In genomic region chr10:22159131-22159561, GRCm38 (mm10) we compare ENCODE assay signal across 11 mouse cellular contexts. TPM values are rescaled to one million over a fixed set of nuclear protein-coding genes. Genes with fewer than 3 reads are reported as not detected.
DNase-seq lines count a peak whose midpoint lies in the region; ATAC-seq and TF ChIP-seq lines count a peak whose summit lies in the region.
"Had no signal": no experiment of that assay in that cellular context is flagged by ENCODE, and none has a peak within 500 bp of the region (broad histone marks: within the 10 kb centered on the region; RNA-seq: fewer than 3 reads in every experiment).

No protein-coding gene starts in this region.

- no peak for TF ChIP-seq CTCF in gastrocnemius, adult 2 months (IDR thresholded peaks at IDR 0.05)

- peak overlapping the region; percentile 65; the same call in 1 of the 2 replicates for H3K4me3 ChIP-seq in gastrocnemius, adult 2 months
- peak overlapping the region; percentile 33 for H3K4me3 ChIP-seq in embryonic facial prominence, embryonic 14.5 days (ENCODE audit: low read depth, low read length)
- H3K4me3 ChIP-seq in liver, embryonic 15.5 days (replicated peaks): no peak overlapping the region

- H3K9ac ChIP-seq in embryonic facial prominence, embryonic 14.5 days (ENCODE audit: low read depth, low read length): no peak overlapping the region
- H3K9ac ChIP-seq in liver, embryonic 15.5 days: no peak overlapping the region

- peak overlapping the region; percentile 54 for H3K4me2 ChIP-seq in embryonic facial prominence, embryonic 14.5 days (ENCODE audit: low read depth, low read length)
- peak overlapping the region; percentile 27; the same call in 1 of the 2 replicates for H3K4me2 ChIP-seq in liver, embryonic 15.5 days

- no peaks in the 10 kb centered on the region for H3K9me3 ChIP-seq in embryonic facial prominence, embryonic 14.5 days (ENCODE audit: control insufficient read depth, low read length)
- H3K9me3 ChIP-seq in liver, embryonic 15.5 days (replicated peaks): no peaks in the 10 kb centered on the region

- under 1% methylated on average over 24 of the region's 24 CpGs for WGBS in embryonic facial prominence, embryonic 14.5 days
- WGBS in liver, embryonic 15.5 days (ENCODE audit: insufficient replicate concordance): 2% methylated on average over 24 of the region's 24 CpGs

- H3K36me3 ChIP-seq in embryonic facial prominence, embryonic 14.5 days (ENCODE audit: control insufficient read depth, insufficient read depth, low read length): no peaks in the 10 kb centered on the region
- H3K36me3 ChIP-seq in liver, embryonic 15.5 days (replicated peaks): no peaks in the 10 kb centered on the region

- H3K27ac ChIP-seq in gastrocnemius, adult 2 months: no peak overlapping the region
- H3K27ac ChIP-seq in embryonic facial prominence, embryonic 14.5 days (replicated peaks; ENCODE audit: low read depth, low read length): no peak overlapping the region
- H3K27ac ChIP-seq in liver, embryonic 15.5 days (replicated peaks): no peak overlapping the region

- DNase-seq in gastrocnemius, adult 2 months: no peak
- no peak for DNase-seq in gastrocnemius, postnatal 25 days
- peak; percentile 78 for DNase-seq in A20 (ENCODE audit: low read depth, low spot score)
- DNase-seq in embryonic facial prominence, embryonic 14.5 days (ENCODE audit: low spot score): no peak
- no peak for DNase-seq in spleen, postnatal 14 days (ENCODE audit: low spot score in 2 of 2)
- DNase-seq in spleen, postnatal 4 days (ENCODE audit: low spot score in 2 of 2): no peak
- DNase-seq: cerebellum, adult 9-11 months had no signal

- peaks cover 71% of the 10 kb centered on the region for H3K27me3 ChIP-seq in embryonic facial prominence, embryonic 14.5 days (replicated peaks; ENCODE audit: control insufficient read depth, insufficient read depth, low read length)
- H3K27me3 ChIP-seq in liver, embryonic 15.5 days: peaks cover 77% of the 10 kb centered on the region

- intact Hi-C loops in gastrocnemius, adult 2 months (cut with DNase I): no loop called here

- no peaks in the 10 kb centered on the region for H3K4me1 ChIP-seq in embryonic facial prominence, embryonic 14.5 days (ENCODE audit: control insufficient read depth, insufficient read depth, low read length)
- peaks cover 5% of the 10 kb centered on the region; the same call in 1 of the 2 replicates for H3K4me1 ChIP-seq in liver, embryonic 15.5 days (replicated peaks)

- no peak for ATAC-seq in embryonic facial prominence, embryonic 14.5 days (ENCODE audit: low read depth)
- no peak for ATAC-seq in liver, embryonic 15.5 days (ENCODE audit: insufficient read depth)
- ATAC-seq in activated CD4-positive, CD25-positive, alpha-beta regulatory T cell, adult 4 months: no peak

RNA-seq across cellular contexts. Expression of gene H60b, which starts 0.8 kb away (rescaled TPM):
- not detected for total RNA-seq in gastrocnemius, adult 2 months (2021)
- total RNA-seq in gastrocnemius, postnatal 25 days (2021): not detected
- polyA plus RNA-seq in embryonic facial prominence, embryonic 14.5 days (2014; fragmentation: Nextera tagmentation; extraction: Ambion mirVana): 0.38 and 0.39 TPM in 2 replicates
- polyA plus RNA-seq in liver, embryonic 15.5 days (2015; fragmentation: Nextera tagmentation; extraction: Ambion mirVana): 0.36 TPM in 1 of 2 replicates, not detected in the other
- 10 to 100 TPM in 1 of 2 experiments, 1 to 10 TPM in 1; 1.8 to 13.9 TPM for polyA plus RNA-seq in activated CD4-positive, CD25-positive, alpha-beta regulatory T cell, adult 4 months (2017; shearing (Covaris generic))
- total RNA-seq: CH12.LX; layer of hippocampus, postnatal 14 days had no signal

RNA-seq across cellular contexts. Expression of gene Raet1e, which starts 0.8 kb away (rescaled TPM):
- total RNA-seq in gastrocnemius, adult 2 months (2021): not detected
- total RNA-seq in gastrocnemius, postnatal 25 days (2021): not detected
- 5.4 and 6.7 TPM in 2 replicates for polyA plus RNA-seq in embryonic facial prominence, embryonic 14.5 days (2014; fragmentation: Nextera tagmentation; extraction: Ambion mirVana)
- 2.3 and 2.6 TPM in 2 replicates for polyA plus RNA-seq in liver, embryonic 15.5 days (2015; fragmentation: Nextera tagmentation; extraction: Ambion mirVana)
- not detected for polyA plus RNA-seq in activated CD4-positive, CD25-positive, alpha-beta regulatory T cell, adult 4 months (2017; shearing (Covaris generic))
- total RNA-seq: layer of hippocampus, postnatal 14 days had no signal

RNA-seq across cellular contexts. Expression of gene E030030I06Rik, which starts 10.1 kb away (rescaled TPM):
- total RNA-seq in gastrocnemius, adult 2 months (2021): 1 to 10 TPM in 1 of 2 experiments, not detected in 1; 1.2 TPM
- total RNA-seq in gastrocnemius, postnatal 25 days (2021): 1 to 10 TPM; 1.2 to 2.1 TPM
- polyA plus RNA-seq in embryonic facial prominence, embryonic 14.5 days (2014; fragmentation: Nextera tagmentation; extraction: Ambion mirVana): 14.3 and 16.1 TPM in 2 replicates
- polyA plus RNA-seq in liver, embryonic 15.5 days (2015; fragmentation: Nextera tagmentation; extraction: Ambion mirVana): 2.5 and 3.1 TPM in 2 replicates
- polyA plus RNA-seq in activated CD4-positive, CD25-positive, alpha-beta regulatory T cell, adult 4 months (2017; shearing (Covaris generic)): 10 to 100 TPM; 12.5 to 23.0 TPM
